13 mouse cellular contexts compared by ENCODE assay signal in the genomic region with DNA sequence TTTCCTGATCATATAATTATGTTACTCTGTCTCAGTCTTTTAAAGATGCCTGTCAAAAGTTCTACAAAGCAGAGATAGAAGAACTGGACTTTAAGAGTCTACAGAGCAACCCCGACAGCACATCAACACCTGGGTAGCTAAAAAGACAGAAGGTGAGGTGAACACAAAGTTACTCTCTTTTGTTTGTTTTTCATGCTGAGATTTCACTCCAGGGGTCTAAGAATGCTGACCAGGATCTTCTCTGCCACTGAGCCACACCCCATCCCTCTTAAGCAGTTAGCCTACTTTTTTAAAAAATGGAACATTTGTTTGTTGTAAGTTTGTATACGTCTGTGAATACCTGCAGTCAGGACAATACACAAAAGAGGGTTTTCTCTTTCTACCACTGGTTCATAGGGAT. TPM values are rescaled to one million over a fixed set of nuclear protein-coding genes. Genes with fewer than 3 reads are reported as not detected.
"Had no signal": no experiment of that assay in that cellular context is flagged by ENCODE, and none has a peak within 500 bp of the region (broad histone marks: within the 10 kb centered on the region; RNA-seq: fewer than 3 reads in every experiment).

No protein-coding gene starts in this region.

- DNase-seq: retina, postnatal 1 day; right cerebral cortex, adult 18-20 months; right cerebral cortex, postnatal 14 days; right cerebral cortex, postnatal 25 days; right cerebral cortex, postnatal 4 days; spleen, adult 18-20 months; thymus, adult 18-20 months; thymus, adult 2 months; thymus, postnatal 14 days; thymus, postnatal 25 days; thymus, postnatal 36 days; thymus, postnatal 4 days had no signal

RNA-seq across cellular contexts. Expression of gene Serpinb6d, which starts 59.1 kb away (rescaled TPM):
- total RNA-seq: neutrophil, adult 5-6 weeks had no signal
